Mouse (Mus musculus): Measurements from ENCODE around the gene Nme7. TPM values are rescaled to one million over a fixed set of nuclear protein-coding genes. Genes with fewer than 3 reads are reported as not detected.

Gene Nme7
- polyA plus RNA-seq, 1 experiment from 2014 or later = 14.1 TPM

DNA sequence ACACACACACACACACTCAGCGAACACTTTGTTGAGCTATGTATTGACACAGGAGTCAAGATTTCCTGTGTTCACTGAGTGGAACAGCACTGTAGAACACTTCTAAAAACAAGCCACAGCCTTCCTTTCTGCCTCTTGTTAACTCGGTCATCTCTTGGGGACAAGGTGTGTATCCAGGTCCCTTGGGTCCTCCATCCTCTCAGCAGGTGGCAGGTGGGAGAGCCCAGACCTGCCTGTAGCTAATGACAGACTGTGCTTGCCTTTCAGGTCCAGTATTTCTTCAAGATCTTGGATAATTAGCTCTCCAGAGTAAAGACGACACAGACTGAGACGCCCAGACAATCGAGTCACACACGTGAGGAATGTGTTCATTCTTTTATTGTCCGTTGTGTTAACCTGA lies 132.8 kb downstream of the Nme7 start:
- no peaks in the 10 kb centered on the region for H3K36me3 ChIP-seq
- H3K27me3 ChIP-seq = no peaks in the 10 kb centered on the region
- no peaks in the 10 kb centered on the region for H3K9me3 ChIP-seq (replicated peaks)
- DNase-seq (no peak), ATAC-seq (ENCODE audit: low read depth) (no peak)
- WGBS (ENCODE audit: insufficient replicate concordance) = 80% methylated on average over 7 of the region's 7 CpGs
- H3K4me2 ChIP-seq = no peak overlapping the region
- H3K4me1 ChIP-seq (replicated peaks) = peaks cover 8% of the 10 kb centered on the region
- no peak overlapping the region for H3K4me3 ChIP-seq (replicated peaks)
- no peak overlapping the region for H3K9ac ChIP-seq
- no peak overlapping the region for H3K27ac ChIP-seq

DNA sequence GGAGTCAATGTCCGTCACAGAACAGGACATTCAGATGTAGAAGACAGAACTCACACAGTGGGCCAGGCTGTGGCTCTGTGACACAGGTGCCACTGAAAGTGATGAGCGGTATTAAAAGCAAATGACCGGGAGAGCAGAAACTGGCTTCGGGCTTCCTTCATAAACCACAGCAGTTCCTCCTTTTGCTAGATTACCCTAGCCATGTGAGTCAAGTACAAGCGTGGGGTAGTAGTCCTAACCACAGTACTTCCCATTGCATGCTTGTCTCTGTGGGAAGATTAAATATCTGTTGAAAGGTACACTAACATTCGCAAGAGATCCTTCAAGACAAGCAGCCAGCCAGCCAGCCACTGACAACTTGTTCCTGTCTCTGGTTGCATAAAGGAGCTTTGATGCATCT lies 136.3 kb downstream of the Nme7 start:
- DNase-seq (no peak), ATAC-seq (ENCODE audit: low read depth) (no peak)
- Histone ChIP-seq H3K4me1 (replicated peaks) (peaks cover 10% of the 10 kb centered on the region), H3K27ac (no peak overlapping the region), H3K36me3 (no peaks in the 10 kb centered on the region), H3K4me3 (replicated peaks) (no peak overlapping the region), H3K9me3 (replicated peaks) (no peaks in the 10 kb centered on the region), H3K4me2 (no peak overlapping the region), H3K9ac (no peak overlapping the region), H3K27me3 (no peaks in the 10 kb centered on the region)
- 29% methylated on average over 6 of the region's 6 CpGs for WGBS (ENCODE audit: insufficient replicate concordance)

DNA sequence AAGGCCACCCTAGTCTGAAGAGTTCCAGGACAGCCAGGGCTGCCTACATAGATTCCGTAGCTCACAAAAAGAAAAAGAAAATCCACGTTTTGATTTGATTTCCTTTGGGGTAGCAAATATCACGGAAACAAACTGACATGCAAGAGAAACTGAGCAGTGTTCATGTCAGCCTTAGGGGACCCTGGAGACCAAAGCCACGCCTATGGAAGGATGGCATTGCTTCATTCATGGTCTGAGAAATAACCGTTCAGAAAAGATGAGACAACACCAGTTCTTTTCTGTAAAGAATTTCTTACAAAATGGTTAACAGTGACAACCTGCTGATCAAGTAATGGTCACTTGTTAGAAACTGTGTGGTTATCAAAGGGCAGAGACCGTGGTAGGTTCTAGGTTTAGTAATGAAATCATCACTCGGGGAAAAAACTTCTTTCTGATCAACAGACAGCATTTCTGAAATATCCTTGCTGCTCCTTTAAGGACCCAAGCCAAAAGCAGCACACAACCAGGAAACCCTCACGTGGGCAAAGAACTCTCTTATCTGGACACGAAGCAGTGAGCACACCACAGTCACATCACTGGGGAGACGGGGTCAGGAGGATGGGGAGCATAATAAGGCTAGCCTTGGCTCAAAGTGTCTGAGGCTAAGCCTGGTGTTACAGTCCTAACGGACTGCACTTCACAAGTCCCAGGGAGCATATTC lies 136.9 kb downstream of the Nme7 start:
- Histone ChIP-seq H3K4me2 (peak overlapping the region; percentile 29), H3K36me3 (no peaks in the 10 kb centered on the region), H3K27me3 (no peaks in the 10 kb centered on the region), H3K9ac (no peak overlapping the region), H3K4me3 (replicated peaks) (no peak overlapping the region), H3K27ac (no peak overlapping the region), H3K4me1 (replicated peaks) (peaks cover 10% of the 10 kb centered on the region), H3K9me3 (replicated peaks) (no peaks in the 10 kb centered on the region)
- 45% methylated on average over 11 of the region's 11 CpGs for WGBS (ENCODE audit: insufficient replicate concordance)
- no peak for DNase-seq
- peak; percentile 32; the same call in 1 of the 2 replicates for ATAC-seq (ENCODE audit: low read depth)

DNA sequence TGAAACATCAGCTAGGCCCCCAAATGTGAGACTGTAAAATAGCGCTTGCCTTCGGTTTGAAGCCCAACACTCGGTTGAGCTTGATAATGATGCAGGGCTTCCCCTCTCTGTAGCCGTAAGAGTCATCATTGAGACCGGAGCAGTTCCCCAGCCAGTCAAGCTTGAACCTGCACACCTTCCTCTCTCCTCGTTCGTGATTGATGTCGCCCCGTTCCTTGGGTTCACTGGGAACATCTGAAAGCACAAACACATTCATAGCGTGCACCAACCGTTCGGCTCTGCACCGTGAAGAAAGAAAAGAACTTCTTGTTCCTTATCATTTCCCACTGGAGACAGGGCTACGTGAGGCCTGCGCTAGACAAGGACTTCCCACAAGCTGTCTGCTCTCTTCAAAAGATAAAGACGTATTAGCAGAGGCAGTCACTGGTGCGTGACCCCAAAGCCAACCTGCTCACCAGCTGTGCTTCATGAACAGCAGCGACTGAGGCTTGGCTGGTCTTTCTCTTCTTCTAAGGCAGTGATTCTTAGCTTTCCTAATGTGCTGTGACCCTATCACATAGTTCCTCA lies 137.6 kb downstream of the Nme7 start:
- ATAC-seq (ENCODE audit: low read depth) = peak; percentile 77
- peak overlapping the region; percentile 29 for H3K4me2 ChIP-seq
- WGBS (ENCODE audit: insufficient replicate concordance) = 31% methylated on average over 18 of the region's 18 CpGs

DNA sequence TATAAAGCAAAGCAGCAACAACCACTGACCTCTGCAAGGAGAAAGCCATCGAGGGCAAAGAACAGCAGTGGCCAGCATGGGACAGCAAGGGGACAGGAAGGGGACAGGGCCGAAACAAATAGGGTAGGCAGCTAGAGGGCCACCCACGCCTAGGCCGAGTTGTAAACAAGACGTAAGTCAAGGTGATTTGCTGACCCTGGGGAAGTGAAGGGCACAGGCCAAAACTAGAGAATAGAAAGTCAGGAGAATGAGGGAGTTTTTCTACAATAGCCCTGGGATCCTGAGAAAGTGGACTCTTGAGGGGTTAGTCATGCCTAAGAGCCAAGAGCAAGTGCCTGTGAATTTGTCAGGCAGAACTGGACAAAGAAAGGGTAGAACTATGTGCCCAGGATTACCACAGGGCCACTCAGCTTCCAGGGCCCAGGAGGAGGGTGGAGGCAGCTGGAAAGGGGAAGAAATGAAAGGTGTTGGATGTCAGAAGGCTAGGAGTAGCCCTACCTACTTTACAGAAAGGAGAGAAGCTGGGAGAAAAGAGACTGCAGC lies 141.8 kb downstream of the Nme7 start:
- H3K27ac ChIP-seq = no peak overlapping the region
- no peaks in the 10 kb centered on the region; the same call in 1 of the 2 replicates for H3K36me3 ChIP-seq
- WGBS (ENCODE audit: insufficient replicate concordance) = 67% methylated on average over 5 of the region's 5 CpGs
- H3K4me1 ChIP-seq (replicated peaks) = peaks cover 16% of the 10 kb centered on the region
- ATAC-seq (ENCODE audit: low read depth) (no peak), DNase-seq (no peak)
- H3K9me3 ChIP-seq (replicated peaks) = no peaks in the 10 kb centered on the region
- H3K27me3 ChIP-seq = no peaks in the 10 kb centered on the region
- H3K9ac ChIP-seq = no peak overlapping the region
- no peak overlapping the region for H3K4me2 ChIP-seq
- H3K4me3 ChIP-seq (replicated peaks) = no peak overlapping the region

More for the DNA sequence above, 137.6 kb downstream of the Nme7 start:
- H3K4me3 ChIP-seq (replicated peaks) = no peak overlapping the region
- peaks cover 10% of the 10 kb centered on the region for H3K4me1 ChIP-seq (replicated peaks)
- no peaks in the 10 kb centered on the region for H3K27me3 ChIP-seq
- H3K9me3 ChIP-seq (replicated peaks) = no peaks in the 10 kb centered on the region
- no peak overlapping the region for H3K27ac ChIP-seq
- H3K36me3 ChIP-seq = no peaks in the 10 kb centered on the region
- H3K9ac ChIP-seq = no peak overlapping the region
- no peak for DNase-seq

DNA sequence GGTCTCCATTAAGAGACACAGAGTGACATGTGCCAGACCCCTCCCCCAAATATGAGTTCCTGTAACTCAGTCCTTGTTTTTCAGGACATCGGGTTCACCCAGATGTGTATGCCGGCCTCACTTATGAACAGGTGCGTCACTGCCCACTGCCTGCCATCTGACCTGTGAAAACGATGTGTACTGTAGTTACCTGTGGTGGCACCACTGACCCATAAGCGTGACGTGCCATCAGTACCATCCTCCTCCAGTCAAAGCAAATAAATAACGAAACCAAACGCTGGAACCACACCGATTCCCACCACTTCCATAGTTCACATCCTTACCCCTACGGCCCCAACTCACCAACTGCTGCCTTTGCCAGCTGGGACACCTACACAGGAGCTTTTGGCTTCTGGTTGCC lies 142.6 kb downstream of the Nme7 start:
- Histone ChIP-seq H3K9ac (no peak overlapping the region), H3K36me3 (no peaks in the 10 kb centered on the region; the same call in 1 of the 2 replicates), H3K4me1 (replicated peaks) (peaks cover 10% of the 10 kb centered on the region; the same call in 1 of the 2 replicates), H3K27ac (no peak overlapping the region), H3K27me3 (no peaks in the 10 kb centered on the region), H3K4me3 (replicated peaks) (no peak overlapping the region), H3K9me3 (replicated peaks) (no peaks in the 10 kb centered on the region), H3K4me2 (no peak overlapping the region)
- WGBS (ENCODE audit: insufficient replicate concordance) = 84% methylated on average over 10 of the region's 10 CpGs
- DNase-seq = no peak
- no peak for ATAC-seq (ENCODE audit: low read depth)

DNA sequence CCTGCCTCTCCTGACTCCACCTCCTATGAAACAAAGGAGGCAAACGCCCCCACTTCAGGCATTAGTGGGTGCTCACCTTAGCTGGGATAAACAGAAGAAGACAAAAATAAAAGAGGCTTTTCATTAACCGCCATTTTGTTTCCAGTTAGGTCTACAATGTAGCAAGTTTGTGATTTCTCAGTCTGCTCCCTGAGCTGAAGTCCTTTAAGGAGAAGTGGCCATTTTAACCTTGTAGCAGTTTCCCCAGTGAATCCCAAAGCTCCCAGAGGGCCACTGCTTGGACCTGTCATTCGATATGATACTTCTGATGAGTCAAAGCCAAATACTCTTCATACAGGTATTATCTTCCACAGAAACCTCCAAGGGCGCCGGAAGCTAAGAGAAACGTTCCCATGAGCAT lies 143.6 kb downstream of the Nme7 start:
- no peaks in the 10 kb centered on the region; the same call in 1 of the 2 replicates for H3K36me3 ChIP-seq
- H3K4me2 ChIP-seq = no peak overlapping the region
- 0 out of 2 replicates have a peak, but pooled peaks cover 5% of the 10 kb centered on the region for H3K4me1 ChIP-seq (replicated peaks)
- no peak for ATAC-seq (ENCODE audit: low read depth)
- no peak overlapping the region for H3K4me3 ChIP-seq (replicated peaks)
- no peak overlapping the region for H3K9ac ChIP-seq
- H3K27ac ChIP-seq = no peak overlapping the region
- WGBS (ENCODE audit: insufficient replicate concordance) = 66% methylated on average over 6 of the region's 6 CpGs
- no peaks in the 10 kb centered on the region for H3K9me3 ChIP-seq (replicated peaks)
- no peak for DNase-seq
- no peaks in the 10 kb centered on the region for H3K27me3 ChIP-seq

DNA sequence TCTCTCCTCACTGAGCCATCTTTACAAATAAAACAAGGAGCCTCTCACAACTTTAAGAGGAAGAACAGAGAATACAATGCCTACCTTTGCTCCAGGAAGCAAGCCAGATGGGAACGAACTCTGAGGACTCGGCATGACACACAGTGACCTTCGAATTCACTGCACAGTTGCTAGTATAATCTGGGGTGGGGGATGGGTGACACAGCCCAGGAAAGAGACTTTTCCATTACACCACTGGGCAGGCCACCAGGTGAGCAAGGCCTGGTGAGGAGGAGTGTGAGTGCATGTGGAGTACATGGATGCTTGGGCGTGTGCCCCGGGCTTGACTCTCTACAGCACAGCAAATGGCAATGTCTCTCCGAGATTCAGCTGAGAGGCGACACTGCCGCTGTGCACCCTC lies 145.7 kb downstream of the Nme7 start:
- ATAC-seq (ENCODE audit: low read depth) = no peak

DNA sequence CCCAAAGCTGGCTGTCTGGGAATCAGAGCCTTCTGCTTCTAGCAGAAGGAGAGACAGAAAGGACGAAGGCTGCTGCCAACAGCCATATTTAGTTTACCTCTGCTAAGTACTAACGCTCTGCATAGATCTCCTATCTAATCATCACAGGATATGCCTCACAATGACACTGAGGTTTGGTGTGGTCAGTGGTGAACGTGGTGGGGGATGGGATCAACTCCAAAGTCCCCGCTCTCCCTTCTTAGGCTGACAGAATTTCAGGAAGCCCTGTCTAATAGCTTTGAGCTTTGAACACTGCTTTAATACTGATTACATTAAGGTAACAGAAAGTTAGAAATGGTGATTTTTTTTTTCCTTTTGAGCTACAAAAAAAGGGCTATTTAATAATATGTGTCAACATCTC lies 146.3 kb downstream of the Nme7 start:
- DNase-seq (no peak), ATAC-seq (ENCODE audit: low read depth) (no peak)
- H3K9ac ChIP-seq = no peak overlapping the region
- 17% methylated on average over 4 of the region's 4 CpGs for WGBS (ENCODE audit: insufficient replicate concordance)
- peaks cover 9% of the 10 kb centered on the region for H3K27me3 ChIP-seq
- no peak overlapping the region for H3K4me3 ChIP-seq (replicated peaks)
- H3K36me3 ChIP-seq = no peaks in the 10 kb centered on the region; the same call in 1 of the 2 replicates
- peaks cover 19% of the 10 kb centered on the region for H3K4me1 ChIP-seq (replicated peaks)
- no peak overlapping the region for H3K27ac ChIP-seq
- H3K9me3 ChIP-seq (replicated peaks) = no peaks in the 10 kb centered on the region
- no peak overlapping the region for H3K4me2 ChIP-seq

More for the DNA sequence above, 145.7 kb downstream of the Nme7 start:
- Histone ChIP-seq H3K27ac (no peak overlapping the region), H3K4me1 (replicated peaks) (peaks cover 15% of the 10 kb centered on the region), H3K9me3 (replicated peaks) (no peaks in the 10 kb centered on the region), H3K4me3 (replicated peaks) (no peak overlapping the region), H3K27me3 (peaks cover 3% of the 10 kb centered on the region), H3K4me2 (no peak overlapping the region), H3K9ac (no peak overlapping the region), H3K36me3 (no peaks in the 10 kb centered on the region; the same call in 1 of the 2 replicates)
- no peak for DNase-seq
- WGBS (ENCODE audit: insufficient replicate concordance) = 58% methylated on average over 8 of the region's 8 CpGs

DNA sequence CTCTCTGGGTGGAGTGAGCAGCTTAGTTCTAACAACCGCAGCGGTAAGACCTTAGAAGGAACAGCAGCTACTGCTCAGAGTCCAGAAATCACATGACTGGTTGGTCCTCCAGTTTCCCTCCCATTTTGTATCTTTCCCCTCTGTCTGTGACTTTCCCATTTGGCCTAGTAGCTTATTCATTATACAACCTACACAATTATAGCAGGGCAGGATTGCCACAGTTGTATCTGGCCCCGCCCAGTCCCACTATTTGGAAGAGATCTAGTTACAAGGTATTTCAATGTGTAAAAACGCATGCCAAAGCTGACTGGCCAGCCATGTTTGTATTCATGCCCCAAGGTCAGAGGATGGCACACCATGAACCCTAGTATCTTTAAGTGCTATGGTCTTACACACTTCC lies 146.7 kb downstream of the Nme7 start:
- no peak overlapping the region for H3K27ac ChIP-seq
- DNase-seq (no peak), ATAC-seq (ENCODE audit: low read depth) (no peak)
- H3K27me3 ChIP-seq = peaks cover 11% of the 10 kb centered on the region
- H3K36me3 ChIP-seq = no peaks in the 10 kb centered on the region; the same call in 1 of the 2 replicates
- H3K4me1 ChIP-seq (replicated peaks) = peaks cover 19% of the 10 kb centered on the region
- WGBS (ENCODE audit: insufficient replicate concordance) = 71% methylated on average over 4 of the region's 4 CpGs
- H3K4me3 ChIP-seq (replicated peaks) = no peak overlapping the region
- H3K4me2 ChIP-seq = no peak overlapping the region
- no peaks in the 10 kb centered on the region for H3K9me3 ChIP-seq (replicated peaks)
- H3K9ac ChIP-seq = no peak overlapping the region

DNA sequence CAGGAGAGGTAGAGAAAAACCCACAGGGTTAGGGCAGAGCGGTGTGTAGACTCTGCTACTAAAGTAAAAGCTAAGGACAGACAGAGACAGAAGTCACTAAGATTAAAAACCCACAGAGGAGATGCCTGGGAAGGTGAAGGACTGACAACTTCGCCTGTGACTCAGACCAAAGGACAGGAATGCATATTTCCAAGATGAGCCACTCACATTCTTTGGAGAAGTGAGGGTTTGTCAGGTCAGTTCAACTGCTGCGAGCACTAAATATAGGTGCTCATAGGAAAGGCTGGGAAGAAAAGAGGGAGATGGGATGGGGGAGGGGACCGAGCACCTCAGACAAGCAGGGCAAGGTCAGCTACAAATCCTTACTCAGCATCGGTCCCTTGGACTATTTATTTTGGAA lies 147.4 kb downstream of the Nme7 start:
- DNase-seq = no peak
- no peak for ATAC-seq (ENCODE audit: low read depth)
- no peak overlapping the region for H3K4me3 ChIP-seq (replicated peaks)
- H3K27ac ChIP-seq = no peak overlapping the region
- H3K36me3 ChIP-seq = no peaks in the 10 kb centered on the region; the same call in 1 of the 2 replicates
- no peaks in the 10 kb centered on the region for H3K9me3 ChIP-seq (replicated peaks)
- 69% methylated on average over 5 of the region's 5 CpGs for WGBS (ENCODE audit: insufficient replicate concordance)
- H3K4me1 ChIP-seq (replicated peaks) = peaks cover 19% of the 10 kb centered on the region
- no peak overlapping the region for H3K4me2 ChIP-seq
- H3K27me3 ChIP-seq = peaks cover 18% of the 10 kb centered on the region
- H3K9ac ChIP-seq = no peak overlapping the region

Measured in liver, embryonic 13.5 days (tissue).